Mouse (Mus musculus) heart, adult 18-20 months (tissue): ENCODE results near the gene S100a7a. TPM values are rescaled to one million over a fixed set of nuclear protein-coding genes. Genes with fewer than 3 reads are reported as not detected.

ENCODE experiments used
- total RNA-seq, 2 experiments: library from RNA; stranded (reverse); gene quantifications; 2 replicates each; pipeline ENCODE4 v1.2.3; 2021

S100a7a gene
- total RNA-seq, 2 experiments from 2014 or later = 0.47 TPM; not detected in 1

Other genes with a start within 250 kb of the S100a7a start
- 10 to 100 TPM; 24.6 TPM for gene Ints3, start 220.4 kb upstream of the S100a7a start, total RNA-seq
- gene Npr1, start 188.2 kb upstream of the S100a7a start, total RNA-seq = 10 to 100 TPM; 16.2 to 16.8 TPM
- gene Ilf2, start 177.9 kb upstream of the S100a7a start, total RNA-seq = 10 to 100 TPM; 29.3 to 30.1 TPM
- 10 to 100 TPM; 62.0 to 70.7 TPM for gene Snapin, start 163.0 kb upstream of the S100a7a start, total RNA-seq
- gene Chtop, start 144.5 kb upstream of the S100a7a start, total RNA-seq = 10 to 100 TPM; 90.0 to 96.6 TPM
- gene S100a1, start 139.6 kb upstream of the S100a7a start, total RNA-seq = 1,000 to 10,000 TPM; 1,108 to 1,133 TPM
- 10 to 100 TPM; 29.6 to 31.2 TPM for gene S100a13, start 139.6 kb upstream of the S100a7a start, total RNA-seq
- gene S100a14, start 127.2 kb upstream of the S100a7a start, total RNA-seq = under 1 TPM; 0.49 to 0.60 TPM
- gene S100a16, start 116.8 kb upstream of the S100a7a start, total RNA-seq = 10 to 100 TPM; 62.9 to 71.8 TPM
- gene S100a3, start 93.4 kb upstream of the S100a7a start, total RNA-seq = not detected
- not detected for gene S100a2, start 63.8 kb upstream of the S100a7a start, total RNA-seq
- gene Gm42674, start 52.1 kb upstream of the S100a7a start, total RNA-seq = not detected
- gene S100a4, start 50.2 kb upstream of the S100a7a start, total RNA-seq = 10 to 100 TPM; 12.5 to 14.1 TPM
- not detected for gene S100a5, start 45.5 kb upstream of the S100a7a start, total RNA-seq
- 10 to 100 TPM; 76.5 to 79.4 TPM for gene S100a6, start 41.1 kb upstream of the S100a7a start, total RNA-seq
- not detected for gene S100a8, start 15.0 kb downstream of the S100a7a start, total RNA-seq
- gene S100a9, start 41.7 kb downstream of the S100a7a start, total RNA-seq = under 1 TPM in 1 of 2 experiments, not detected in 1; 0.57 TPM
- gene Pglyrp4, start 72.9 kb downstream of the S100a7a start, total RNA-seq = not detected
- gene Gm5849, start 123.9 kb downstream of the S100a7a start, total RNA-seq = not detected